Mouse (Mus musculus) thymus, postnatal 14 days (tissue): Measurements from ENCODE around the gene Pltp.

Source experiments
- DNase-seq: peaks from one replicate; pipeline ENCODE4 v3.0.0; 2021

Pltp gene

DNA sequence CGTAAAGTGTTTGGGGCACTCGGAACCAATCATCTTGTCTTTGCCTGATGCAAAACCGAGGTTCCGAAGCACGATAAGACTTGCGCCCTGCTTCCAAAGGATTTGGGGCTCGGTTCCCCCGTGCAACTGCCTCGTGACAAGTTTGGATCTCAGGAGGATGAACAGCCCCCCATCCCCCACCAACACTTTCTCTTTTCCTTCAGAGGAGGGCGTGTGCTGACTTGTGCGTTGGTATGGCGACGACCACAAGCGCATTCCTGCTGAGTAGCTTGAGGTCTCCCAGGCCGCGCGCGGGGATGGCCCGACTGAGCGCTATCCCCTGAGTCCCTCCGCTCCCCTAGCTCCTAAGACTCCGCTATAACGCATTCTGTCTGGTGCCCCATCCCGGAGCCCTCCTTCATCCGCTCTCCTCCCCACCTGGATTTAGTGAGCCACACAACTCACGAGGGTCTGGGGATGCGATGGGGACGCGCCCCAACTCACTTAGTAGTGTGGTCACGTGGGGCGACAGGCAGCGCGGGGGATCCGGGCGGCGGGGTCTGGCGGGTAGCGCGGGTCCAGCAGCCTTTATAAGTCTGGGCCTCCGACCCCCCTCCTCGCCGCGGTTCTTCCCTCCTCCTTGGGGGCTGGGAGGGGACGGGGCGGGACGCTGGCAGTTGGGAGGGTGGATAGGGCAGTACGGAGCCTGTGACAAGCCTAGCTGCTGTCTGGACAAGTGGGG, at the start of gene Pltp:
Gene Pltp, minus strand, starts transcription at position 611 of the 721 bp plus-strand sequence.
- DNase-seq: peak; percentile 49

DNA sequence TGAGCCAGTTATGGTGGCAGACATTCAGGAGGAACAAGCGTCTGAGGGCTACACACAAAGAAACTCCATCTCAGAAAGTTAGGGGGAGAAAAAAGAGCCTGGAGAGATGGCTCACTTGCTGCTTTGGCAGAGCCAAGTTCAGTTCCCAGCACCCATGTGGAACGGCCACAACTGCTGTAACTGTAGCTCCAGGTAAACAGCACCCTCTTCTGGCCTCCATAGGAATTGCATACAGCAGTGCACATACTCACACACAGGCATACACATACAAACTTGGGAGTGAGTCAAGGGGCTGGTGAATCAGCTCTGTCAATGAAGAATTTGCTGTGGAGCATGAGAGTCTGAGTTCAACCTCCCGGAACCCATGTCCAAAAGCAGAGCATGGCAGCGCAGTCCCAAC, 48.6 kb upstream of the Pltp start:
- no peak for DNase-seq

DNA sequence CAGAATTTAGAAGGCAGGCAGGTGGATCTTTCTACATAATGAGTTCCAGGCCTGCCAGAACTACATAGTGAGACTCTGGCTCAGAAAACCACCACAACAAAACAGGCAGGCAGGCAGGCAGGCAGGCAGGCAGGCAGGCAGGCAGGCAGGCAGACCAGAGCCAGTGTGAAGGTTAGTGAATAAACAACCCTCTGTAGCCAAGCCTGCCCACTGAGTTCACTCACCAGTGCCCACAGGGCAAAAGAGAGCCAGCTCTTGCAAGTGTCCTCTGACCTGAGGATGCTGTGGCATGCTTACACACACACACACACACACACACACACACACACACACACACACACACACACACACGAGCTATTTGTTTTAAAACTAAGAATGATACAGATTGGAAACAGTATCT, 46.0 kb upstream of the Pltp start:
- DNase-seq: no peak

DNA sequence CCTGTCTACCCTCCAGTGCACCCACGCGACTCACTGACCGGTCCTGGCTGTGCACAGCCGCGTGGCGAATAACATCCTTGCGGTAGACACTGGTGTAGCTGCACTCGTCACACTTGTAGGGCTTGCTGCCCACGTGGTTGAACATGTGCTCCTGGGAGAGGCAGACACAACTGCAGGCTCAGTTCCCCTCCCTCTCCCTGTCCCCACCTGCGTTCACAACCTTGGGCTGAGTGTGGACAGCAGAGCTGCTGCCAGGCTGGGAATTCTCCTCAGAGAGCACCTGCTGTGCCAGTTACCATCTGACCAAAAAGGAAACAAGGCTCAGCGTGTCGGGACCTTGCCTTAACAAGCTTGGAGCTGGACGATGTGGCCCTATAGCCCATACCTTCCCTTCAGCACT, 43.9 kb upstream of the Pltp start:
- no peak for DNase-seq

DNA sequence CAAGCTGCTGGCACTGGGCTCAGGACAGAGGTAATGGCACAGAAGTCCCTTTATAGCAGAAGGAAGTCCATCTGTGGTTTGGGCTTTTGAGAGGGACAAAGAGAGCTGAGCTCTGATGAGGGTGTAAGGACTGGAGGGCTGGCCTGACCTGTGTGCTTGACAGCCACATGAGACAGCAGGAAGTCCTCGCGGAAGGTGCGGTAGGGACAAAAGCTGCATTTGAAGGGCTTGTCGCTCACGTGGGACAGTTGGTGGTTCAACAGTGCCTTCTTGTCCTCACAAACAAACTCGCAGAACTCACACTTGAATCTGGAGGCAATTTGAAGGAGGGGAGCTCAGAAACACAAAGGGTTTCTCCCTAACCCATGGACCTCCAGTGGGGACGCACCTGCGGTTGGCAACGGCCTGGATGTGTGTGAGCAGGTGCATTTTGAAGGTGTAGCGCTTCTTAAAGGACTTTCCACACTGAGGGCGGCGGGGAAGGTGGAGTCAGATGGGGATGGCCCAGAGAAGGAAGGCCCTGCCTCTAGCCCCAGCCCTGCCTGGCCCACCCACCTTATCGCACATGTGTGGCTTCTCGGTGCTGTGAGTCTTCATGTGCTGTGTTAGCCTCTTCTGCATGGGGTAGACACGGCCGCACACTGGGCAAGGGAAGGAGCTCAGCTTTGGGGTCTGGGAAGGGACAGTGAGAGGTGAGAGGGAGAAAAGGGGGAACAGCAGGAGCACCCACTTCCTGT, 42.4 kb upstream of the Pltp start:
- peak; percentile 46 for DNase-seq

DNA sequence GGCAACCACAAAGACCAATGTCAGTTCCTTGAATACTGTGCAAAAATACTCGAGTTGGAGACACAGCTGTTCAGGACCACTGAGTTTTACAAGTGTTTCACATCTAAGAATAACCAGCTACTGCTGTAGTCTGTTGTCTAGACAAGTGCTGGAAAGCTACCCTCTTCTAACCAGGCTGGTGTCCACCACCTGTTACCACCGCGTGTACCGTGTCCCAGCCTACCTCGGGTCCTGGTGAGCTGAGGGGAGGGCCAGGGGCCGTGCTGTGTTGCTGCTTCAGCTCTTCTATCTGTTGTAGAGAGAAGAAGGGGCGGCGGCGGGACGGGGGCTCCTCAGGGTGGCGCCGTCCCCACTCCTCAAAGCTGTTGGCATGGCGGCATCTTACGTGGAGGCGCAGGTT, 41.5 kb upstream of the Pltp start:
- no peak for DNase-seq

DNA sequence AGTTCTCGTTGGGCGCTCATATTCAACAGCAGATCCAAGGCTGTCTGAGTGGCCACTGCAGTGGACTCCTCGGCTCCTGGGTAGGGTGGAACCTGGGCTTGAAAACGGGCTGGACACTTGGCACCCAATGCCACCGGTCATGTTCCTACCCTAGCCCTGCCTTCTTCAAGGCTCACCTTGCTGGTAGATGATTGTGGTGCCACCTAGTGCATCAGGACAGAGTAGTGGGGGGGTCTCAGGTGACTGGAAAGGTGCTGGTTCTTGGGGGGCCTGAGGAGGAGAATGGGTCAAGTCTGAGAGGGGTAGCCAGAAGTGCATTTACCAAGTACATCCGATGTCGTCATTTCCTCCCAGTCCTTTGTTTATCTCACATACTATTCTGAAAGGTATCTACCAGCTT, 40.5 kb upstream of the Pltp start:
- DNase-seq: peak; percentile 53

DNA sequence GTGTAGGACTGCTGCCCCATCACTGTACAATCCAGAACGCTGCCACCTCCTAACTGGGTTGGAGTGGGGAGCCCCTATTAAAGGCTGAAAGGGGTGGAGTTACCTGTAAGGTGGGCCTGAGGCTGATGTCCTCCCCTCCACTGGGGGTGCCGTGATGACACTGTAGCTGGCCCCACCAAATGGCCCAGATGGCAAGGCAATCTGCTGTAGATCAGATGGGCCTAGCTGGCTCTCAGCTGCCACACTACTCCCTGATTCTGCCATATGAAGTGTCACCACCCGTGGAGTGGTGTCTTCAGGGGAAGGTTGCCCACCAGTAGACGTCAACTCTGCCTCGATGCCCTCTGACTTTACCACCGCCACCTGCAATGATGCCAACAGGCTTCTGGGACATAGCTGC, 38.4 kb upstream of the Pltp start:
- no peak for DNase-seq

DNA sequence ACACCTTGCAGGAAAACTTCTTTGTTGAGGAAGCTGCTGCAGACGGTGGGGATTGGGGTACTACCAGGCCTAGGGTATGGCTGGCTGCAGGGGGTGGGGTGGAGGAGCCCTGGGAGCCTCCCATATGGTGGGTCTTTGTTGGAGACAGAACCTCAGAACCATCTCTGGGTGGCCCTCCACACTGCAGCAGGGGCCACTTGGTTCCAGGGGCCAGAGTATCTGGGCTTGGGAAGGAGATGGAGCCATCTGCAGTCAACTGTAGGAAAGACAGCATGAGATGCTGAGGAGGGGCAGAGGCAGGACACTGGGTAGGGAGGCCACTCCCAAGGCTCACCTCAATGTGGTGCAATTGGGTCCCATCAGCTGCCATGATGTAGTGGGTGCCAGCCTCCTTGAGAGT, 37.1 kb upstream of the Pltp start:
- DNase-seq: no peak

DNA sequence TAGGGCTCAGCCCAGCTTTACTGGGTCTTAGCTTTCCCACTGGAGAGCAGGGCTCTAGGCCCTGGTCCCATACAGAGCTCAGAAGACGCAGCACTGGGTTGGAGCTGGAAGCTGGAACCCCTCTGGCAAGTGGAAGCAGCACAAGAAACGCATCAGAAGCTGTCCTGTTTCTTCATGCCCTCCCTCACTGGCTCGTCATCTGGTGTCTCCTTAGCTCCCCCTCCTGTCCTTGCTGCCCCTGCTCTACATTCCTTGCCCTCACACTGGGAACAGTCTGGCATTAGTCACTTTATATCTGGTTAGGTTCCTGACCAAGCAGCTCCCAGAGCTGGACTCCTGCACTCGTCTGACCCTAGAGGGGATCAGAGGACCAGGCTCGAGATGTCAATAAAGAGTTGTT, 36.5 kb upstream of the Pltp start:
- no peak for DNase-seq

DNA sequence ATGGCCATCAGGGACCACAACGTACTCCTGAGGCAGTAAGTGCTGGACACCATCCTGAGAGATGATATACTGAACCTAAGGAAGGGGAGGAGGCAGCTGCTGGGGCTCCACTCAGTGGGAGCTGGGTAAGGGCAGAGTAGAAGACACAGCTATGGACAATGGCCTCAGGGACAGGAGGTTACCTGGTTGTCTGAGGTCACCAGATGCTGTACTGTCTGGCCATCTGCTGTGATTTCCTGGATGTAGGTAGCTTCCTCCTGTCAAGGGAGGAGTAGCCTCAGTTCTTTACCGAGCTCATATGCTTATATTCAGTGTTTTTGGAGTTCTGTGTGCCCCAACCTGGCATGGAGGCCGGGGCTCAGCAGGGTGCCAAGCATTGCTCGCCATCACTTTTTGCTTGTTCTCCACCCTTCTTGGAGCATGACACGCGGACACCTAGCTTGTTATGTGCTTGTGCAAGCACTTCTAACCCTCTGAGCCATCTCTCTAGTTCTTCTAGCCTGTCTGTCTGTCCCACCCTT, 35.2 kb upstream of the Pltp start:
- no peak for DNase-seq

DNA sequence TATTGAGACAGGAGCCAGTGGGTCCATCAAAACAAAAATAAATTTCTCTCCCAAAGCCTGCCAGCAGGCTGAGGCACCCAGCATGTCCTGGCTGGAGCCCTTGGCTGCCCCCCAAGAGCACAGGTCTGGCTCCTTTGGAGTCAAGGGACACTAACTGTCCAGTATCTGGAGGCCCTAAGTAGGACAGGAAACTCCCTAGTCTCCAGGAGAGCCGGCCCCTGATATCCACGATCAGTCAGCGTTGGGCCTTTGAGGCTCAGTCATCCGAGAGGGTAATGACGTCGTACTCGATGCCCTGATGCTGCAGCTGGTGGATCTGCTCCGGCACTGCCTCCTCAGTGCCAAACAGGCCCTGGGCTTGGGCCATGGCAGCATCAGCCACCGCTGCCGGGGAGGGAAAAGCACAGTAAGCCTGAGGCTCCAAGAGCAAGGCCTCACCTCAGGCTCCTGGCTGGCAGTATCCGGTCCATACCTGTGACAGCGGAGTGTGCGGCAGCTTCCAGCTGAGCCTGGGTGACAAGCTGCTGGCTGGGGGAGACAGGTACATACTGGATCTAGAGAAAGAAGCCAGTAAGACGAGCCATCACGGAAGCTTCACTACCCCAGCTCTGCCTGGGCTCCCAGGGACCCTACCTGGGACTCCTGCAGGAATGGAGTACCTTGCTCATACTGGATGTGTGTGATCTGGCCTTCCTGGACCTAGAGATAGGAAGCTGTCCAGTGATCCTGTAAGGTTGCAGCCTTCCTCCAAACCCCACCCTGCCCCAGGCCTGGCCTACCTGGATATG, 34.6 kb upstream of the Pltp start:
- no peak for DNase-seq

DNA sequence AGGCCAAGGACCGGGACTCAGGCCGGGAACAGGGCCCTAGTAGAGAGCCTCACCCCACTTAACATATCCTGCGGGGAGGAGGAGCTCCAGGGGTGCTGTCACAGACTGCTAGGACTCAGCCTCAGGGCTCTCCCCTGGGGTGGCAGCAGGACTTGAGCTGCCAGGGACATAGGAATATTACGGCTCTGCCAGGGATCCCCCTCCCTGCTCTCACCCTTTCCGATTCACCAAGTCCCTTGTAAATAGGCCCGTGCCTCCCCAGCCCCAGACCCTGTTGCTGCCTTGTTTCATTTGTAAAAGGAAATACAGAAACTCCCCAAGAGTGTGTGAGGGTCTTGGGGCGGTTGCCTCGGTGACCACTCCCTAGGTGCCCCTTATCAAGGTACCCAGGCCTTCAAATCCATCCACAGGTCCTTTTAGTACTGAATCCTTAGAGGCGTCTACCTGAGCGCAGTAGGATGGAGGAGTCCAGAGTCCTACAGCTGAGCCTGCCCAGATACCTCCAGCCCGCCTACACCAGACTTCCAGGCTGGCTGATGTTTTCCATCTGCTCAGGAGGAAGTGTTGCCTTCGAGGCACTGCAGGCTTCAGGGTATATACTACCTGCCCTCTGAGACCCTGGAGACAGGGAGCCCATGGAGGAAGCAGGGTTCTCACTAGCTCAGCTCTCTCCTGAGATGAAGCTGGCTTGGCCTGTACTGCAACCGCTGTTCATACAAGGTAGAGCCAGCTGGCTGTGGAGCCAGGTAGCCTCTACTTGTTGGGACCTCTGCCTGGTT, 33.7 kb upstream of the Pltp start:
- no peak for DNase-seq

DNA sequence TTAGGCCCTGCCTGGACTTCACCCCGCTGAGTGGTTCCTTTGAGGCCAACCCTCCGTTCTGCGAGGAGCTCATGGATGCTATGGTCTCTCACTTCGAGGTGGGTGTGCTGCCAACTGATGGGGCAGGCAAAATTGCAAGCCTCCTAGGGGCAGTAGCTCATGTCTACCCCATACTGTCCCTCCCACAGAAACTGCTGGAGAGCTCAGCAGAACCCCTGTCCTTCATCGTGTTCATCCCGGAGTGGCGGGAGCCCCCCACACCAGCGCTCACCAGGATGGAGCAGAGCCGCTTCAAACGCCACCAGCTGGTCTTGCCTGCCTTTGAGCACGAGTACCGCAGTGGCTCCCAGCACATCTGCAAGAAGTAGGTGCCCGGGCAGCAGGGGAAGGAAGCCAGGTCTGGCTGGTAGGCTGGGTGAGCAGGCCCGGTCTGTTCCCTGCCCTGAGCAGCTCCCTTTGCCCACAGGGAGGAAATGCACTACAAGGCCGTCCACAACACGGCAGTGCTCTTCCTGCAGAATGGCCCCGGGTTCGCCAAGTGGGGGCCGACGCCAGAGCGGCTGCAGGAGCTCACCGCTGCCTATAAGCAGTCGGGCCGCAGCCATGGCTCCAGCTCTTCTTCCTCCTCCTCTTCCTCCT, 33.0 kb upstream of the Pltp start:
- no peak for DNase-seq

DNA sequence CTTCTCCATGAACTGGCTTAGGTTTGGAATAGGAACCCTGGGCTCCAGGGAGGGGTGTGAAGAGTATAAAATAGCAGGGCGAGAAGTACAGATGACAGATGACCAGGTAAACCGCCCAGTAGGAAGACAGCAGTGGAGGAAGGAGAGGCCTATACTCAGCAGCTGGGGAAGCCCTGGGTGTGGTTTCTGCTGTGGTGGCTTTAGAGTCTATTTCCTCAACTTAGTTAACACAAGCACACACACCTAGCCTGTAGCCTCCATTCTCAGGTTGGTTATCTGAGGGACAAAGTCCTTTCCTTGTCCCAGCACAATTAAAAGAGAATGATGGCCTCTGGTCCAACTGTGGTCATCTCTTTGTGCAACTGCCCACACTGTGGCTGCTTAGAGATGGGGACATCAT, 32.4 kb upstream of the Pltp start:
- DNase-seq: no peak

DNA sequence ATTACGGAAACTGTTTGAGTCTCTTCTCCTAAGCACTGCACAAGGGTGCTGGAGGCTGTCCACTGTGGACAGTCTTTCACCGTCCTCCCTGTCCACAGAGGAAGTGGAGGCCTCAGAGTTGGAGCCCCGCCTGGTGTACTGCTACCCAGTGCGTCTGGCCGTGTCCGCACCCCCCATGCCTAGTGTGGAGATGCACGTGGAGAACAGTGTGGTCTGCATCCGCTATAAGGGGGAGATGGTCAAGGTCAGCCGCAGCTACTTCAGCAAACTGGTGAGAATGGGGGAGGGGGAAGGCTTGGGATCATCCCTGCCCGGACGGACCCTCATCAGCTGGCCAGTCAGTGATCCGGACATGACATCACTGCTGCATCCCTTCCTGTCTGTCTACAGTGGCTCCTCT, 31.5 kb upstream of the Pltp start:
- no peak for DNase-seq

DNA sequence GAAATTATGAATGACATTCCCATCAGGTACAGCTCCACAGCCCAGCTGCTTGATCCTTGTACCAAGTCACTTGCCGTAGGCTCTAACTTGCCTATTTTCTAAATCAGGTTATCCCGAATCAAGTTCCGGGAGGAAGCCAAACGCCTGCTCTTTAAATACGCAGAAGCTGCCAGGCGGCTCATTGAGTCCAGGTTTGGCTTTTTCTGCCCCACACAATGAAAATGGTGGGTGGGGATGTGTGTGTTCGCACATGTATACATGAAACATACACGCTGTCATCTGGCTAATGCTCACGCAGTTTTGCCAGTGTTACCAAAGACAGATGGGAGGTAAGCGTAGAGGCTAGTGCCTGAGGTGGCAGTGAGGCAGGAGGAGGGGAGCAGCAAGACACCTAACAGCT, 29.1 kb upstream of the Pltp start:
- no peak for DNase-seq

DNA sequence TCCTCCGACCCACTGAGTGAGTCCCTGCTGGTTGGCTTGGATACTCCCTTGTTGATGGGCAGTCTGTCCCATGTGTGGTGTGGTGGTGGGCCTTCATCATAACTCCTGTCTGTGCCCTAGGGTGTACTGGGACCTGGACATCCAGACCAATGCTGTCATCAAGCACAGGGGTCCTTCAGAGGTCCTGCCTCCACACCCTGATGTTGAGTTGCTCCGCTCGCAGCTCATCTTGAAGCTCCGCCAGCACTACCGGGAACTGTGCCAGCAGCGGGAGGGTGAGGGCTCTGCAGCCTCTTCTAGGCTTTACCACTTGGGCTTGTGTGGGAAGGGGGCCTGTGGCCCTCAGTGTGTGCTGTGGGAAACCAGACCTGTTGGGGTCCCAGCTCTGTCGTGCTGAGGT, 28.3 kb upstream of the Pltp start:
- DNase-seq: no peak

DNA sequence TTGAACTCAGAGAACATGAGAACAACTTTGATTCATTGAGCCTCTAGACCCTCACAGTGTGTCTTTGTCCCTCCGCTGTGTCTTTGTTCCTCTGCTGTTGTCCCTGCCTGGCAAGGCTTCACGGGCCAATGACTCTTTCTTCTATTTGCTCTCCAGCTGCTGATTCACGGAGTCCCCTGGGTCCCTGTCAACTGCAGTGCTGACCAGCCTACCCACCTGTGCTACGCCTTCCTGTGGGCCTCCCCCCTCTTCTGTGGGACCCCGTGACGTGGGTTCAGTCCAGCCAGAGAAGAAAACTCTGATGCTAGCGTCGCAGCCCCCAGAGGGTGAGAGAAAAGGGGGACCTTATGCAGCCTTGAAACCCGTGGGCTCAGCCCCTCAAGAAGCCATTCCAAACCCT, 25.1 kb upstream of the Pltp start:
- no peak for DNase-seq

DNA sequence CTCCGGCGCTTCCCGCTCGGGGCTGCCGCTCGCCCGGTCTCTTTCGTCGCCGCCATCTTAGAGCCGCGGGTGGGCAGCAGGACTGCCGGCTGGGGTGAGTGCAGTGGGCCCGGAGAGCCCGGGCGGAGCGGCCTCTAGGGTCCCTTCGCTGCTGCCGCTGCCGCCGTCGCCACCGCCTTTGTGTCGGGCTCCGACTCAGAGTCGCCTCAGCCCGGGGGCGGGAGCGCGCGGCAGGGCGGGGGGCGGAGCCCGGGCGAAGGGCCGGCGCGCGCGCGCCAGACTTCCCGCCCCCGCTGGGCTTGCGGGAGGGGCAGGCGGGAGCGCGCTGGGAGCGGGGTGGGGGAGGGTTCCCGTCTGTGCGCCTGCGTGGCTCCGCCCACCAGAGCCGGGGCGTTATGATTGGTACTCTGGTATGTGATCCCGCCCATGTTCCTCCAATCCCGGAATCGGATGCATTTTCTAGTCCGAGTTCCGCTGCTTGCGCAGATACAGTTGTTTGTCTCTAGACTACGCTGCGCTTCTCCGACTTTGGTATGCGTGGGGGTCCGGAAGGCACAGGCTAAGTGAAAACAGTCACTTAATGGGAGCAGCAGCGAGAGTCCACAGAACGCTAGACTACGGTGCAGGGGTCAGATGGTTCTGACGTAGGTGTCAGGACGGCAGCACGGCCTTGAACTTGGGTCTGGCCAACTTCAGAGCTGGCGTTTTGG, 22.2 kb upstream of the Pltp start:
- peak; percentile 96 for DNase-seq

DNA sequence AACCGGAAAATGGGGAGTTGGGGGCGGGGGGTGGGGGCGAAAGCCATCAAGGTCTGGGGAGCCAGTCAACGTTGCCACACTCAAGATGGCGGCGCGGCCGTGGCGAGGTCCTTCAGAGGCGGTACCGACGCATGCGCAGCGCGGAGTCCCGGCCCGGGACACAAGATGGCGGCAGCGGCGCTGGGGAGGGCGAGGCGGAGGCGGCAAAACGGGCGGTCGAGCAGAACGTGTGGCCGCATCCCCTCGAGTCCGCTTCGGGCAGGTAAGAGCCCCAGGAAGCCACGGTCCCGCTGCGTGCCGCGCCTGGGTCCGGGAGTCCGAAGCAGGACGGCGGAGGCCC, 21.7 kb upstream of the Pltp start, which contains the start of gene Pcif1:
Gene Pcif1, plus strand, starts transcription at position 77 of the 340 bp plus-strand sequence.
- peak; percentile 96 for DNase-seq
